Mouse (Mus musculus) lung, adult 2 months (tissue): Measurements from ENCODE around the gene Gm26620.

Experiments used
- CTCF ChIP-seq: fragments of 200-500 bp; IDR thresholded peaks from 2 replicates; pipeline ENCODE4 v1.5.1; 2011; ENCODE audit warnings: mild to moderate bottlenecking, low read length, control low read depth; ENCODE audit not compliant: insufficient read depth
- POLR2A ChIP-seq: fragments of 200-500 bp; IDR thresholded peaks from 2 replicates; pipeline ENCODE4 v1.6.1; 2011; ENCODE audit warnings: low read depth, mild to moderate bottlenecking, control low read depth, low read length, borderline replicate concordance; ENCODE audit errors: extremely low read depth

DNA sequence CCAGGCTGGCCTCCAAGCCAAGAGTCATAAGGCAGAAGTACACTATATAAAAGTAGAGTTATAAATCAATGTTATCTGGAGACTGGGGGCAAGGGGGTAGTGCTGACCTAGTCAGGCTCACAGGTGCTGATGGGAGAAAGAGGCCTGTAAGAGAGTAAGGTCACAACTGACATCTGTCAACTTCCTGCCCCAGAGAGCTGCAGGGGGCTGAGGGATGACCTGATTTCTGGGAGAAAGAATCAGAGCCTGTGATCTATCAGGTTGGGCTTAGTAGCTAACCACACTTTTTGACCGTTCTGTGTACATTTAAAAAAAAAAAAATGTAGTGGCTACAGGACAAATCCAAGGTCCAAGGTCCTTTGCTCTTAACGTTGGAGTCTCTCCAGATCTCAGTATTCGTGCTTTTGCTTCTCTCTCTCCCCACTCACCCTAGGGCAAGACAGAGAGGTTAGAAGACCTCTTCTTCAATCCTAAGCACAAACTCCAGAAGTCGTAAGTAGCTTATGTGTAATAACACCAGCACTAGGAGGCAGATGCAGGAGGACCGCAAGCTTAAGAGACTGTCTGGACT, 1.9 kb upstream of the Gm26620 start:
- no peak for TF ChIP-seq CTCF
- TF ChIP-seq POLR2A: no peak
